Mouse (Mus musculus): ENCODE data around the gene Gm12169. TPM values are rescaled to one million over a fixed set of nuclear protein-coding genes. Genes with fewer than 3 reads are reported as not detected.

Gene Gm12169
- not detected in 2 replicates for total RNA-seq (2014; rRNA removed; ENCODE audit: low replicate concordance)
- polyA plus RNA-seq (2015; fragmentation: Nextera tagmentation; extraction: Ambion mirVana): not detected in 2 replicates

- no peaks in the 10 kb centered on the region for H3K4me1 ChIP-seq (ENCODE audit: control insufficient read depth, insufficient read depth)
- H3K4me2 ChIP-seq (ENCODE audit: low read depth, low read length): no peak within 1 kb of the TSS
- DNase-seq (ENCODE audit: low spot score): no peak
- TF ChIP-seq CTCF (IDR thresholded peaks at IDR 0.05; ENCODE audit: low read depth): no peak
- TF ChIP-seq EP300 (IDR thresholded peaks at IDR 0.05; ENCODE audit: low read depth): no peak
- H3K27me3 ChIP-seq (ENCODE audit: control insufficient read depth, insufficient read depth, low read length): no peaks in the 10 kb centered on the region
- H3K4me3 ChIP-seq (ENCODE audit: low read depth, low read length): no peak within 1 kb of the TSS
- no peak for ATAC-seq (ENCODE audit: insufficient read depth, low read depth)
- no peaks in the 10 kb centered on the region for H3K9me3 ChIP-seq (replicated peaks; ENCODE audit: control insufficient read depth, low read length)
- no peaks in the 10 kb centered on the region for H3K36me3 ChIP-seq (replicated peaks; ENCODE audit: control insufficient read depth, insufficient read depth, low read length)
- 70% methylated on average over 2 of the region's 2 CpGs for WGBS
- H3K27ac ChIP-seq (ENCODE audit: low read depth): no peak within 1 kb of the TSS
- H3K9ac ChIP-seq (replicated peaks; ENCODE audit: low read depth, low read length): no peak within 1 kb of the TSS
These were observed at the start of gene Gm12169 for GRCm38 (mm10) chr11:46523912-46524311. Gm12169 (plus strand) TSS chr11:46524212.

- H3K27me3 ChIP-seq (ENCODE audit: control insufficient read depth, insufficient read depth, low read length): no peaks in the 10 kb centered on the region
- DNase-seq (ENCODE audit: low spot score): no peak
- no peak overlapping the region for H3K9ac ChIP-seq (replicated peaks; ENCODE audit: low read depth, low read length)
- no peaks in the 10 kb centered on the region for H3K36me3 ChIP-seq (replicated peaks; ENCODE audit: control insufficient read depth, insufficient read depth, low read length)
- no peak overlapping the region for H3K27ac ChIP-seq (ENCODE audit: low read depth)
- H3K4me2 ChIP-seq (ENCODE audit: low read depth, low read length): no peak overlapping the region
- H3K4me1 ChIP-seq (ENCODE audit: control insufficient read depth, insufficient read depth): no peaks in the 10 kb centered on the region
- 85% methylated on average over 4 of the region's 4 CpGs for WGBS
- H3K4me3 ChIP-seq (ENCODE audit: low read depth, low read length): no peak overlapping the region
- ATAC-seq (ENCODE audit: insufficient read depth, low read depth): no peak
- no peaks in the 10 kb centered on the region for H3K9me3 ChIP-seq (replicated peaks; ENCODE audit: control insufficient read depth, low read length)
- TF ChIP-seq EP300 (IDR thresholded peaks at IDR 0.05; ENCODE audit: low read depth) (no peak), CTCF (IDR thresholded peaks at IDR 0.05; ENCODE audit: low read depth) (no peak)
These were observed 49.8 kb upstream of the Gm12169 start for GRCm38 (mm10) chr11:46474220-46474619.

GRCm38 (mm10) chr11:46479311-46479710 is 44.7 kb upstream of the Gm12169 start:
- H3K9me3 ChIP-seq (replicated peaks; ENCODE audit: control insufficient read depth, low read length): no peaks in the 10 kb centered on the region
- DNase-seq (ENCODE audit: low spot score): no peak
- no peak overlapping the region for H3K4me2 ChIP-seq (ENCODE audit: low read depth, low read length)
- H3K9ac ChIP-seq (replicated peaks; ENCODE audit: low read depth, low read length): no peak overlapping the region
- WGBS: 77% methylated on average over 9 of the region's 9 CpGs
- TF ChIP-seq CTCF (IDR thresholded peaks at IDR 0.05; ENCODE audit: low read depth): no peak
- TF ChIP-seq EP300 (IDR thresholded peaks at IDR 0.05; ENCODE audit: low read depth): no peak
- no peaks in the 10 kb centered on the region for H3K4me1 ChIP-seq (ENCODE audit: control insufficient read depth, insufficient read depth)
- H3K27ac ChIP-seq (ENCODE audit: low read depth): no peak overlapping the region
- no peak overlapping the region for H3K4me3 ChIP-seq (ENCODE audit: low read depth, low read length)
- no peak for ATAC-seq (ENCODE audit: insufficient read depth, low read depth)
- H3K36me3 ChIP-seq (replicated peaks; ENCODE audit: control insufficient read depth, insufficient read depth, low read length): no peaks in the 10 kb centered on the region
- H3K27me3 ChIP-seq (ENCODE audit: control insufficient read depth, insufficient read depth, low read length): no peaks in the 10 kb centered on the region

GRCm38 (mm10) chr11:46480517-46480916 is 43.5 kb upstream of the Gm12169 start:
- Histone ChIP-seq H3K4me1 (ENCODE audit: control insufficient read depth, insufficient read depth) (no peaks in the 10 kb centered on the region), H3K36me3 (replicated peaks; ENCODE audit: control insufficient read depth, insufficient read depth, low read length) (no peaks in the 10 kb centered on the region), H3K9ac (replicated peaks; ENCODE audit: low read depth, low read length) (no peak overlapping the region), H3K9me3 (replicated peaks; ENCODE audit: control insufficient read depth, low read length) (no peaks in the 10 kb centered on the region), H3K4me3 (ENCODE audit: low read depth, low read length) (no peak overlapping the region), H3K27ac (ENCODE audit: low read depth) (no peak overlapping the region), H3K4me2 (ENCODE audit: low read depth, low read length) (no peak overlapping the region), H3K27me3 (ENCODE audit: control insufficient read depth, insufficient read depth, low read length) (no peaks in the 10 kb centered on the region)
- WGBS: 68% methylated on average over 7 of the region's 7 CpGs
- no peak for DNase-seq (ENCODE audit: low spot score)
- ATAC-seq (ENCODE audit: insufficient read depth, low read depth): no peak
- TF ChIP-seq CTCF (IDR thresholded peaks at IDR 0.05; ENCODE audit: low read depth): no peak
- TF ChIP-seq EP300 (IDR thresholded peaks at IDR 0.05; ENCODE audit: low read depth): no peak

GRCm38 (mm10) chr11:46488231-46488630 is 35.8 kb upstream of the Gm12169 start:
- Histone ChIP-seq H3K4me3 (ENCODE audit: low read depth, low read length) (no peak overlapping the region), H3K9ac (replicated peaks; ENCODE audit: low read depth, low read length) (no peak overlapping the region), H3K36me3 (replicated peaks; ENCODE audit: control insufficient read depth, insufficient read depth, low read length) (no peaks in the 10 kb centered on the region), H3K4me1 (ENCODE audit: control insufficient read depth, insufficient read depth) (no peaks in the 10 kb centered on the region), H3K9me3 (replicated peaks; ENCODE audit: control insufficient read depth, low read length) (no peaks in the 10 kb centered on the region), H3K4me2 (ENCODE audit: low read depth, low read length) (no peak overlapping the region), H3K27ac (ENCODE audit: low read depth) (no peak overlapping the region), H3K27me3 (ENCODE audit: control insufficient read depth, insufficient read depth, low read length) (no peaks in the 10 kb centered on the region)
- DNase-seq (ENCODE audit: low spot score) (no peak), ATAC-seq (ENCODE audit: insufficient read depth, low read depth) (no peak)
- WGBS: 6% methylated on average over 1 of the region's 1 CpGs
- TF ChIP-seq CTCF (IDR thresholded peaks at IDR 0.05; ENCODE audit: low read depth) (no peak), EP300 (IDR thresholded peaks at IDR 0.05; ENCODE audit: low read depth) (no peak)

GRCm38 (mm10) chr11:46488650-46489049 is 35.4 kb upstream of the Gm12169 start:
- WGBS: 79% methylated on average over 2 of the region's 2 CpGs
- Histone ChIP-seq H3K27me3 (ENCODE audit: control insufficient read depth, insufficient read depth, low read length) (no peaks in the 10 kb centered on the region), H3K9me3 (replicated peaks; ENCODE audit: control insufficient read depth, low read length) (no peaks in the 10 kb centered on the region), H3K4me1 (ENCODE audit: control insufficient read depth, insufficient read depth) (no peaks in the 10 kb centered on the region), H3K9ac (replicated peaks; ENCODE audit: low read depth, low read length) (no peak overlapping the region), H3K4me3 (ENCODE audit: low read depth, low read length) (no peak overlapping the region), H3K4me2 (ENCODE audit: low read depth, low read length) (no peak overlapping the region), H3K36me3 (replicated peaks; ENCODE audit: control insufficient read depth, insufficient read depth, low read length) (no peaks in the 10 kb centered on the region), H3K27ac (ENCODE audit: low read depth) (no peak overlapping the region)
- DNase-seq (ENCODE audit: low spot score): no peak
- no peak for TF ChIP-seq EP300 (IDR thresholded peaks at IDR 0.05; ENCODE audit: low read depth)
- no peak for TF ChIP-seq CTCF (IDR thresholded peaks at IDR 0.05; ENCODE audit: low read depth)
- no peak for ATAC-seq (ENCODE audit: insufficient read depth, low read depth)
